Mouse (Mus musculus) lung, adult 2 months (tissue): Measurements from ENCODE around the gene Krt87.

Experiments used
- CTCF ChIP-seq: fragments of 200-500 bp; IDR thresholded peaks from 2 replicates; pipeline ENCODE4 v1.5.1; 2011; ENCODE audit warnings: mild to moderate bottlenecking, low read length, control low read depth; ENCODE audit not compliant: insufficient read depth
- POLR2A ChIP-seq: fragments of 200-500 bp; IDR thresholded peaks from 2 replicates; pipeline ENCODE4 v1.6.1; 2011; ENCODE audit warnings: low read depth, mild to moderate bottlenecking, control low read depth, low read length, borderline replicate concordance; ENCODE audit errors: extremely low read depth

GRCm38 (mm10) chr15:101446572-101446971, 8.0 kb upstream of the Krt87 start:
- TF ChIP-seq CTCF (no peak), POLR2A (no peak)
